Mouse (Mus musculus) intestine, postnatal 0 days (tissue): Measurements from ENCODE around the gene Btbd35f27. TPM values are rescaled to one million over a fixed set of nuclear protein-coding genes. Genes with fewer than 3 reads are reported as not detected.
"Not testable (repeated sequence)": the region's sequence is repeated elsewhere in the genome, so short reads cannot be mapped to it uniquely, and the experiment has no call there.

Experiments used
- ATAC-seq: fragments of 200-750 bp; cut with Nextera tagmentation; 2 replicates; pipeline ENCODE4 v1.8.0; 2017; ENCODE audit warnings: mild to moderate bottlenecking, moderate TSS enrichment, moderate library complexity
- H3K27ac ChIP-seq: fragments of 300-500 bp; sonication (generic); 2 replicates; pipeline ENCODE4 v1.5.1; 2014; ENCODE audit warnings: mild to moderate bottlenecking, low read depth, low read length, moderate library complexity
- H3K27me3 ChIP-seq: fragments of 300-500 bp; sonication (generic); replicated peaks from 2 replicates; pipeline ENCODE4 v1.6.1; 2014; ENCODE audit warnings: low read length, mixed read lengths; ENCODE audit not compliant: control insufficient read depth, insufficient read depth
- H3K36me3 ChIP-seq: fragments of 300-500 bp; sonication (generic); 2 replicates; pipeline ENCODE4 v1.6.1; 2014; ENCODE audit warnings: mild to moderate bottlenecking, moderate library complexity; ENCODE audit not compliant: control insufficient read depth, insufficient read depth
- H3K4me1 ChIP-seq: fragments of 300-500 bp; sonication (generic); replicated peaks from 2 replicates; pipeline ENCODE4 v1.6.1; 2014; ENCODE audit warnings: antibody characterized with exemption, low read length, mixed read lengths; ENCODE audit not compliant: control insufficient read depth, insufficient read depth
- H3K4me2 ChIP-seq: fragments of 300-500 bp; sonication (generic); replicated peaks from 2 replicates; pipeline ENCODE4 v1.6.1; 2014; ENCODE audit warnings: low read depth, mild to moderate bottlenecking, moderate library complexity
- H3K4me3 ChIP-seq: fragments of 300-500 bp; sonication (generic); 2 replicates; pipeline ENCODE4 v1.5.1; 2014; ENCODE audit warnings: low read depth, low read length
- H3K9ac ChIP-seq: fragments of 300-500 bp; sonication (generic); 2 replicates; pipeline ENCODE4 v1.6.1; 2014; ENCODE audit warnings: mild to moderate bottlenecking, low read depth, low read length
- H3K9me3 ChIP-seq: fragments of 300-500 bp; sonication (generic); 2 replicates; pipeline ENCODE4 v1.6.1; 2016; ENCODE audit warnings: mixed run types; ENCODE audit not compliant: control insufficient read depth
- WGBS: fragments of 180-500 bp; shearing (Covaris S2); extraction: QIAGEN DNeasy Blood & Tissue Kit; methylation state at CpG from one replicate; pipeline ENCODE4 v1.1.7; 2014; 5-methylcytosine and 5-hydroxymethylcytosine counted together
- polyA plus RNA-seq: library from polyadenylated mRNA; unstranded; fragments of >200 nt; fragmentation: Nextera tagmentation; extraction: Ambion mirVana; gene quantifications from 2 replicates; pipeline ENCODE4 v1.2.1, GENCODE M21; 2015

The Btbd35f27 gene
- polyA plus RNA-seq = not detected in 2 replicates

- not testable (repeated sequence) for H3K4me1 ChIP-seq, H3K27me3 ChIP-seq, H3K9me3 ChIP-seq, H3K4me3 ChIP-seq, H3K4me2 ChIP-seq, H3K27ac ChIP-seq, ATAC-seq, H3K36me3 ChIP-seq, H3K9ac ChIP-seq
- WGBS = 77% methylated on average over 2 of the region's 3 CpGs
Observed at GRCm38 (mm10) chrX:4951835-4952234, at the start of gene Btbd35f27. Gene Btbd35f27, plus strand, starts transcription at chrX:4952135.

Other genes with a start within 250 kb of the Btbd35f27 start
- not detected in 2 replicates for gene Btbd35f4, start 151.6 kb upstream of the Btbd35f27 start, polyA plus RNA-seq